Comparison of ENCODE assay signal across 8 mouse cellular contexts in genomic region chr7:16387160-16388041, GRCm38 (mm10). TPM values are rescaled to one million over a fixed set of nuclear protein-coding genes. Genes with fewer than 3 reads are reported as not detected.
DNase-seq lines count a peak whose midpoint lies in the region; ATAC-seq and TF ChIP-seq lines count a peak whose summit lies in the region.

TSS of gene Sae1 (minus strand) at chr7:16387806.

- peak; percentile 67 for ATAC-seq in G1E (ENCODE audit: extremely low read depth, insufficient number of reproducible peaks, low FRiP score, poor library complexity, severe bottlenecking)
- peak; percentile 96 for ATAC-seq in forebrain, postnatal 0 days
- ATAC-seq in lung, embryonic 15.5 days (ENCODE audit: borderline replicate concordance, extremely low read depth, low FRiP score, low TSS enrichment): peak; percentile 96

- peak within 1 kb of the TSS; percentile 80 for H3K27ac ChIP-seq in forebrain, postnatal 0 days (ENCODE audit: low read depth, low read length)
- H3K27ac ChIP-seq in lung, embryonic 15.5 days: peak within 1 kb of the TSS; percentile 81

- H3K4me2 ChIP-seq in forebrain, postnatal 0 days (ENCODE audit: low read depth): peak within 1 kb of the TSS; percentile 82
- peak within 1 kb of the TSS; percentile 74 for H3K4me2 ChIP-seq in lung, embryonic 15.5 days

- no peaks in the 10 kb centered on the region for H3K9me3 ChIP-seq in G1E (replicated peaks)
- H3K9me3 ChIP-seq in forebrain, postnatal 0 days (ENCODE audit: low read length): no peaks in the 10 kb centered on the region
- H3K9me3 ChIP-seq in lung, embryonic 15.5 days: no peaks in the 10 kb centered on the region

- DNase-seq in G1E (ENCODE audit: low spot score): peak; percentile 93
- DNase-seq in cerebellum, adult 18-20 months: peak; percentile 97 to 98
- peak; percentile 98 for DNase-seq in forebrain, postnatal 0 days
- peak; percentile 98 for DNase-seq in heart, postnatal 4 days
- peak; percentile 96 for DNase-seq in layer of hippocampus, adult 8-10 months (ENCODE audit: low spot score in 2 of 2)
- DNase-seq in ovary, adult 18-20 months (ENCODE audit: low spot score): peak; percentile 97
- peak; percentile 95 for DNase-seq in thymus, postnatal 0 days (ENCODE audit: low spot score)

- peak within 1 kb of the TSS; percentile 95 for H3K4me3 ChIP-seq in G1E (ENCODE audit: low read depth, low read length)
- H3K4me3 ChIP-seq in forebrain, postnatal 0 days (ENCODE audit: low read depth, low read length): peak within 1 kb of the TSS; percentile 93
- H3K4me3 ChIP-seq in lung, embryonic 15.5 days: peak within 1 kb of the TSS; percentile 82

- TF ChIP-seq CTCF in G1E (IDR thresholded peaks at IDR 0.05; ENCODE audit: low read depth, low read length): no peak
- TF ChIP-seq CTCF in forebrain, postnatal 0 days (IDR thresholded peaks at IDR 0.05; ENCODE audit: low read depth): no peak

- peak within 1 kb of the TSS; percentile 91 for H3K9ac ChIP-seq in forebrain, postnatal 0 days
- H3K9ac ChIP-seq in lung, embryonic 15.5 days: peak within 1 kb of the TSS; percentile 98

- H3K36me3 ChIP-seq in G1E (replicated peaks): peaks cover 34% of the 10 kb centered on the region
- H3K36me3 ChIP-seq in forebrain, postnatal 0 days (ENCODE audit: insufficient read depth): peaks cover 5% of the 10 kb centered on the region; the same call in 1 of the 2 replicates
- peaks cover 11% of the 10 kb centered on the region for H3K36me3 ChIP-seq in lung, embryonic 15.5 days

- peaks cover 47% of the 10 kb centered on the region for H3K4me1 ChIP-seq in G1E (ENCODE audit: insufficient read depth, low read depth, low read length)
- peaks cover 13% of the 10 kb centered on the region for H3K4me1 ChIP-seq in forebrain, postnatal 0 days (ENCODE audit: insufficient read depth)
- peaks cover 30% of the 10 kb centered on the region for H3K4me1 ChIP-seq in lung, embryonic 15.5 days

- no peaks in the 10 kb centered on the region for H3K27me3 ChIP-seq in G1E (ENCODE audit: insufficient read depth, low read length)
- no peaks in the 10 kb centered on the region for H3K27me3 ChIP-seq in forebrain, postnatal 0 days (ENCODE audit: insufficient read depth, low read length)
- no peaks in the 10 kb centered on the region for H3K27me3 ChIP-seq in lung, embryonic 15.5 days

- 1% methylated on average over 58 of the region's 58 CpGs for WGBS in forebrain, postnatal 0 days
- under 1% methylated on average over 58 of the region's 58 CpGs for WGBS in lung, embryonic 15.5 days

RNA-seq across cellular contexts. Expression of gene Sae1, which starts in this region (rescaled TPM):
- total RNA-seq in G1E (2014; fragmentation: Nextera tagmentation): 105 TPM in 2 replicates
- 319 and 383 TPM in 2 replicates for total RNA-seq in G1E (2017)
- polyA plus RNA-seq in G1E (2012): 49.5 and 52.0 TPM in 2 replicates
- total RNA-seq in forebrain, postnatal 0 days (2014; rRNA removed): 114 and 122 TPM in 2 replicates
- polyA plus RNA-seq in forebrain, postnatal 0 days (2015; fragmentation: Nextera tagmentation; extraction: Ambion mirVana): 197 and 211 TPM in 2 replicates
- total RNA-seq in heart, postnatal 4 days (2021): 100 to 1,000 TPM; 105 to 110 TPM
- total RNA-seq in layer of hippocampus, adult 8-10 months (2022): 10 to 100 TPM; 89.6 to 93.3 (median 91.9) TPM
- 340 and 341 TPM in 2 replicates for polyA plus RNA-seq in lung, embryonic 15.5 days (2015; fragmentation: Nextera tagmentation; extraction: Ambion mirVana)
- 246 and 259 TPM in 2 replicates for polyA plus RNA-seq in thymus, postnatal 0 days (2015; fragmentation: Nextera tagmentation; extraction: Ambion mirVana)

Comparison
In these comparisons a context has a peak if more than half of its experiments do, and no peak if none do; other contexts are left out.
1. Peak in every context shown above with its lines: DNase-seq, ATAC-seq, H3K4me3 ChIP-seq and H3K27ac ChIP-seq.